Mouse (Mus musculus) lung, adult 2 months (tissue): ENCODE measurements around the gene Bmp5.

Experiments used
- CTCF ChIP-seq: fragments of 200-500 bp; IDR thresholded peaks from 2 replicates; pipeline ENCODE4 v1.5.1; 2011; ENCODE audit warnings: mild to moderate bottlenecking, low read length, control low read depth; ENCODE audit not compliant: insufficient read depth
- POLR2A ChIP-seq: fragments of 200-500 bp; IDR thresholded peaks from 2 replicates; pipeline ENCODE4 v1.6.1; 2011; ENCODE audit warnings: low read depth, mild to moderate bottlenecking, control low read depth, low read length, borderline replicate concordance; ENCODE audit errors: extremely low read depth

- TF ChIP-seq POLR2A (no peak), CTCF (no peak)
Measured at GRCm38 (mm10) chr9:75833189-75833732, 58.1 kb downstream of the Bmp5 start.
